Mouse (Mus musculus): ENCODE results near the gene Gm21789. TPM values are rescaled to one million over a fixed set of nuclear protein-coding genes. Genes with fewer than 3 reads are reported as not detected.

The Gm21789 gene
- polyA plus RNA-seq (2015; fragmentation: Illumina TruSeq; extraction: RNeasy Lipid Tissue Mini Kit (QIAGEN cat#74804); ENCODE audit: low read depth, low replicate concordance) = not detected

DNA sequence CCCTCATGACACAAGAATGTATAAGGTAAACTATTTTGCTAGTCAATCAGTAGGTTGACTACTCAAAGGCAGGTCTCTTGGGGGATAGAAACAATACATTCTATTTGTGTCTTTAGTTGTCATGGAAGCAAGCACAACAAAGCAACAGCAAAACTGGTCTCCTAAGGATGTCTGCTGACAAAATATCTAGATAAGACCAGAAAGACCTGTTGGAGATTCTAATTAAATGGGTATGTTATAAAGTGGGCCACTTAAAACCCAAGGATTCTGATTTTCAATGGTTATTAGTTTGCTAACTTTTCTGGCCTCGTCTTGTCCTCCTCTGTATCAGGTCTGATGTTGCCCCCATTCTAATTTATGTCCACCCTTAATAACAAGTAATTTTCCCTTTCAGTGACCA is at the start of gene Gm21789:
Gene Gm21789 (plus strand): TSS at position 301 of the 400 bp plus-strand sequence.

DNA sequence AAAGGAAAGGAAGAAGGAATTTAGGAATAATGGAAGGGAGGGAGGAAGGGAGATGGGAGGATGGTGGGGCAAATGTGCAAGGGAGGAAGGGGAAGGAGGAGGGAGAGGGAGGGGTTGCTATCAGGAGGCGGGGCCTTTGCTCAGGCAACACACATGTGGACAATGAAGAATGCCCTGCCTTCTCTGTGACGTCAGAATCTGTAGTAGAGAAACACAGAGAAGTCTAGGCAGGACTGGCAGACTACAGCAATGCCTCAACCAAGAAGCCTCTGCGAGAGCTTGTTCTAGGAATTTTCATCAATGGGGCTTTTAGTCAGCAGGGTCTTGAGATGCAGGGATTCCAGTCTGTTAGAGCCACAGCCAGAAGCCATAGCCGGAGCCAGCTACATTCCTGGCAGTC is 47.2 kb upstream of the Gm21789 start, which contains the start of gene Btbd35f30:
Gene Btbd35f30 (plus strand): TSS at position 301 of the 400 bp plus-strand sequence.

DNA sequence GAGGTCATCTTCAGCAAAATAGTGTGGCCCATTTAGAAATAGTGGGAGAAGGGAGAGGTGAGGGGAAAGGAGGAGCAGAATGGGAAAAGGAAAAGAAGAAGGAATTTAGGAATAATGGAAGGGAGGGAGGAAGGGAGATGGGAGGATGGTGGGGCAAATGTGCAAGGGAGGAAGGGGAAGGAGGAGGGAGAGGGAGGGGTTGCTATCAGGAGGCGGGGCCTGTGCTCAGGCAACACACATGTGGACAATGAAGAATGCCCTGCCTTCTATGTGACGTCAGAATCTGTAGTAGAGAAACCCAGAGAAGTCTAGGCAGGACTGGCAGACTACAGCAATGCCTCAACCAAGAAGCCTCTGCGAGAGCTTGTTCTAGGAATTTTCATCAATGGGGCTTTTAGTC is 32.0 kb downstream of the Gm21789 start, which contains the start of gene Btbd35f5:
Gene Btbd35f5 (plus strand): TSS at position 301 of the 400 bp plus-strand sequence.

Other genes starting within 250 kb of the Gm21789 start
- gene Btbd35f21, start 215.7 kb upstream of the Gm21789 start, polyA plus RNA-seq (2015; fragmentation: Illumina TruSeq; extraction: RNeasy Lipid Tissue Mini Kit (QIAGEN cat#74804); ENCODE audit: low read depth, low replicate concordance) = not detected
- gene Btbd35f30, start 47.1 kb upstream of the Gm21789 start, polyA plus RNA-seq (2015; fragmentation: Illumina TruSeq; extraction: RNeasy Lipid Tissue Mini Kit (QIAGEN cat#74804); ENCODE audit: low read depth, low replicate concordance) = not detected
- gene Btbd35f5, start 32.1 kb downstream of the Gm21789 start, polyA plus RNA-seq (2015; fragmentation: Illumina TruSeq; extraction: RNeasy Lipid Tissue Mini Kit (QIAGEN cat#74804); ENCODE audit: low read depth, low replicate concordance) = not detected

All from brain, adult 10 weeks (tissue).